Mouse (Mus musculus) hindbrain, postnatal 0 days (tissue): ENCODE results near the gene Ctr9. TPM values are rescaled to one million over a fixed set of nuclear protein-coding genes. Genes with fewer than 3 reads are reported as not detected.

Experiments
- ATAC-seq: fragments of 200-750 bp; cut with Nextera tagmentation; 2 replicates; pipeline ENCODE4 v1.8.0; 2017; ENCODE audit warnings: mild to moderate bottlenecking, moderate TSS enrichment, moderate library complexity
- DNase-seq: peaks from one replicate; pipeline ENCODE4 v3.0.0-alpha.2; 2015; ENCODE audit warnings: low spot score
- H3K27ac ChIP-seq: fragments of 300-500 bp; sonication (generic); 2 replicates; pipeline ENCODE4 v1.5.1; 2014; ENCODE audit warnings: mild to moderate bottlenecking
- H3K27me3 ChIP-seq: fragments of 300-500 bp; sonication (generic); 2 replicates; pipeline ENCODE4 v1.6.1; 2014; ENCODE audit warnings: low read length, mixed read lengths; ENCODE audit not compliant: insufficient read depth
- H3K36me3 ChIP-seq: fragments of 300-500 bp; sonication (generic); 2 replicates; pipeline ENCODE4 v1.6.1; 2014; ENCODE audit warnings: low read length, mixed read lengths; ENCODE audit not compliant: insufficient read depth
- H3K4me1 ChIP-seq: fragments of 300-500 bp; sonication (generic); 2 replicates; pipeline ENCODE4 v1.6.1; 2014; ENCODE audit warnings: antibody characterized with exemption, low read length, mixed read lengths; ENCODE audit not compliant: insufficient read depth
- H3K4me2 ChIP-seq: fragments of 300-500 bp; sonication (generic); 2 replicates; pipeline ENCODE4 v1.6.1; 2014; ENCODE audit warnings: low read depth, mild to moderate bottlenecking, low read length, moderate library complexity, mixed read lengths
- H3K4me3 ChIP-seq: fragments of 300-500 bp; sonication (generic); 2 replicates; pipeline ENCODE4 v1.5.1; 2014; ENCODE audit warnings: low read length
- H3K9ac ChIP-seq: fragments of 300-500 bp; sonication (generic); replicated peaks from 2 replicates; pipeline ENCODE4 v1.6.1; 2014; ENCODE audit warnings: mild to moderate bottlenecking, low read length, moderate library complexity, mixed read lengths
- H3K9me3 ChIP-seq: fragments of 300-500 bp; sonication (generic); 2 replicates; pipeline ENCODE4 v1.6.1; 2016; ENCODE audit warnings: low read length, mixed read lengths
- CTCF ChIP-seq: IDR thresholded peaks from 2 replicates; pipeline ENCODE4 v1.5.1; 2016; ENCODE audit warnings: antibody characterized with exemption, control low read depth, low read depth
- WGBS: fragments of 180-500 bp; shearing (Covaris S2); extraction: QIAGEN DNeasy Blood & Tissue Kit; methylation state at CpG from one replicate; pipeline ENCODE4 v1.1.7; 2014; 5-methylcytosine and 5-hydroxymethylcytosine counted together
- polyA plus RNA-seq: library from polyadenylated mRNA; unstranded; fragments of >200 nt; fragmentation: Nextera tagmentation; extraction: Ambion mirVana; gene quantifications from 2 replicates; pipeline ENCODE4 v1.2.1, GENCODE M21; 2015
- total RNA-seq: library from RNA; depleted of rRNA; stranded (reverse); fragments of >200 nt; gene quantifications from 2 replicates; pipeline ENCODE4 v1.2.3, GENCODE M21; 2014; rRNA removed

Ctr9 gene
- total and polyA plus RNA-seq, 2 experiments from 2014 or later, result 42.3 to 60.0 TPM

GRCm38 (mm10) chr7:111085153-111085552 lies 56.4 kb downstream of the Ctr9 start:
- DNase-seq, result no peak
- Histone ChIP-seq H3K36me3 (peaks cover 9% of the 10 kb centered on the region; the same call in 1 of the 2 replicates), H3K27me3 (no peaks in the 10 kb centered on the region), H3K4me2 (no peak overlapping the region), H3K9me3 (no peaks in the 10 kb centered on the region), H3K27ac (no peak overlapping the region), H3K4me3 (no peak overlapping the region), H3K9ac (no peak overlapping the region), H3K4me1 (0 out of 2 replicates have a peak, but pooled peaks cover 9% of the 10 kb centered on the region)
- TF ChIP-seq CTCF, result no peak
- ATAC-seq, result no peak

- Histone ChIP-seq H3K4me3 (no peak overlapping the region), H3K27ac (no peak overlapping the region), H3K4me1 (no peaks in the 10 kb centered on the region), H3K27me3 (no peaks in the 10 kb centered on the region), H3K9ac (no peak overlapping the region), H3K36me3 (no peaks in the 10 kb centered on the region), H3K4me2 (no peak overlapping the region), H3K9me3 (no peaks in the 10 kb centered on the region)
- ATAC-seq (no peak), DNase-seq (no peak)
- WGBS, result 89% methylated on average over 2 of the region's 2 CpGs
- no peak for TF ChIP-seq CTCF
Measured at GRCm38 (mm10) chr7:111095169-111095568, 66.4 kb downstream of the Ctr9 start.

- H3K27me3 ChIP-seq, result no peaks in the 10 kb centered on the region
- no peak for DNase-seq
- ATAC-seq, result no peak
- H3K9ac ChIP-seq, result no peak overlapping the region
- no peak overlapping the region for H3K4me2 ChIP-seq
- WGBS, result 86% methylated on average over 1 of the region's 1 CpGs
- H3K4me3 ChIP-seq, result no peak overlapping the region
- no peaks in the 10 kb centered on the region for H3K9me3 ChIP-seq
- H3K27ac ChIP-seq, result no peak overlapping the region
- no peaks in the 10 kb centered on the region for H3K36me3 ChIP-seq
- TF ChIP-seq CTCF, result no peak
- H3K4me1 ChIP-seq, result no peaks in the 10 kb centered on the region
Measured at GRCm38 (mm10) chr7:111098196-111098595, 69.4 kb downstream of the Ctr9 start.

Other genes starting within 250 kb of the Ctr9 start
- 80.4 and 98.8 TPM in 2 replicates for gene Rnf141, start 184.5 kb upstream of the Ctr9 start, total RNA-seq
- gene Rnf141, start 184.5 kb upstream of the Ctr9 start, polyA plus RNA-seq, result 35.3 and 36.7 TPM in 2 replicates
- gene Lyve1, start 165.7 kb upstream of the Ctr9 start, total RNA-seq, result 9.5 and 9.7 TPM in 2 replicates
- gene Lyve1, start 165.7 kb upstream of the Ctr9 start, polyA plus RNA-seq, result 5.2 and 6.3 TPM in 2 replicates
- gene Mrvi1, start 46.5 kb upstream of the Ctr9 start, total RNA-seq, result 1.8 and 3.3 TPM in 2 replicates
- 0.78 and 0.95 TPM in 2 replicates for gene Mrvi1, start 46.5 kb upstream of the Ctr9 start, polyA plus RNA-seq
- gene Eif4g2, start 54.1 kb downstream of the Ctr9 start, total RNA-seq, result 322 and 354 TPM in 2 replicates
- 706 and 761 TPM in 2 replicates for gene Eif4g2, start 54.1 kb downstream of the Ctr9 start, polyA plus RNA-seq